Mouse (Mus musculus) MEL (cell line): ENCODE measurements around the gene Yap1. TPM values are rescaled to one million over a fixed set of nuclear protein-coding genes. Genes with fewer than 3 reads are reported as not detected.

Experiments used
- polyA plus RNA-seq, 2 experiments: library from polyadenylated mRNA; stranded (reverse) in 1 of 2; unstranded in 1 of 2; fragments of >175 nt in 1 of 2; fragments of >200 nt in 1 of 2; gene quantifications; 2 replicates each; pipeline versions ENCODE4 v1.2.1 to v1.2.4; 2012; ENCODE audit warnings: low replicate concordance in 2 of 2, low read depth in 1 of 2; ENCODE audit not compliant: insufficient read length in 2 of 2, insufficient read depth in 1 of 2, missing spikeins in 1 of 2
- total RNA-seq: library from RNA; depleted of rRNA; stranded (reverse); fragments of 300-350 nt; gene quantifications from 2 replicates; pipeline ENCODE4 v1.2.3, GENCODE M21; 2012; rRNA removed

The Yap1 gene
- total and polyA plus RNA-seq, 3 experiments, result not detected

Other genes starting within 250 kb of the Yap1 start
- 40.1 and 43.5 TPM in 2 replicates for gene Tmem123, start 240.6 kb downstream of the Yap1 start, total RNA-seq
- 10 to 100 TPM in 1 of 2 experiments, not detected in 1; 88.8 TPM for gene Tmem123, start 240.6 kb downstream of the Yap1 start, polyA plus RNA-seq
- 29.6 TPM in 2 replicates for gene Birc2, start 167.5 kb downstream of the Yap1 start, total RNA-seq
- 10 to 100 TPM in 1 of 2 experiments, not detected in 1; 33.0 TPM for gene Birc2, start 167.5 kb downstream of the Yap1 start, polyA plus RNA-seq
- 11.6 and 15.9 TPM in 2 replicates for gene Birc3, start 131.4 kb downstream of the Yap1 start, total RNA-seq
- gene Birc3, start 131.4 kb downstream of the Yap1 start, polyA plus RNA-seq, result 10 to 100 TPM in 1 of 2 experiments, not detected in 1; 26.5 TPM
- not detected in 2 replicates for gene Cfap300, start 38.2 kb upstream of the Yap1 start, total RNA-seq
- not detected for gene Cfap300, start 38.2 kb upstream of the Yap1 start, polyA plus RNA-seq
- gene Cep126, start 129.7 kb upstream of the Yap1 start, total RNA-seq, result not detected in 2 replicates
- not detected for gene Cep126, start 129.7 kb upstream of the Yap1 start, polyA plus RNA-seq